Mouse (Mus musculus): ENCODE data around the gene Aurkaip1.

The Aurkaip1 gene

GRCm38 (mm10) chr4:155829866-155830265 is 1.2 kb upstream of the Aurkaip1 start:
- DNase-seq (ENCODE audit: extremely low spot score), result no peak

DNA sequence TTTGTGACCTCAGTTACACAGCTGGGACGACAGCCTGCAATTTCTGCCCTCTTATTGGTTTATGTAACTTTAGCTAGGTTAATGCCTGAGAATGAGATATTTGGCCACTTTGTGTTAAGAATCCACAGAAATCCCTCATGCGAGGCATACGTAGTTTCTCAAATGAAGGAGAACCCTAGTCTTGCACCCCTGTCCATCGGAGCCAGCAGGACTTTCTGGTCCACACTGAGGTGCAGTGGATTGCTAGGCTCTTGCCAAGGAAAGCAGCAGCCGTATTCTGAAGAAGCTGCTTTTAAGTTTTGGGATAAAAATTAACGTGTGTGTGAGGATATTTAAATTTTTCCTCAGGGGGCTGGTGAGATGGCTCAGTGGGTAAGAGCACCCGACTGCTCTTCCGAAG is 476 bp upstream of the Aurkaip1 start:
- DNase-seq (ENCODE audit: extremely low spot score), result no peak

- DNase-seq (ENCODE audit: extremely low spot score), result no peak
These were observed 759 bp downstream of the Aurkaip1 start for GRCm38 (mm10) chr4:155831831-155832230.

DNA sequence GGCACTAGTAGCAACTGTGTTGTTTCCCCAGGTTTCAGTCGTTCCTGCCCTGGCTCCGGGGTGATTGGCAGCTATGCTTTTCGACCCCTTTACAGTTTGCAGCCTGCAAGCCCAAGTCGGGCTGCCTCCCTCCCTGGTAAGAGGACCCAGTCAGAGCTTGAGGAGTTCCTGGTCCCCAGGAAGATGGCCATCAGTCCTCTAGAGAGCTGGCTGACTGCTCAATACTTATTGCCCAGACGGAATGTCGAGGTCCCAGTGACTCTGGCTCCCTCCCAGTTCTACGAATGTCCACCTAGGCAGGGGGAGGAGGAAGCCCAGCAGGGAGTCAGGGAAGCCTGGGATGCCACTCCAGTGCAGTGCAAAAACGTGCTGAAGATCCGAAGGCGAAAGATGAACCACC is 1.2 kb downstream of the Aurkaip1 start:
- DNase-seq (ENCODE audit: extremely low spot score), result no peak

DNA sequence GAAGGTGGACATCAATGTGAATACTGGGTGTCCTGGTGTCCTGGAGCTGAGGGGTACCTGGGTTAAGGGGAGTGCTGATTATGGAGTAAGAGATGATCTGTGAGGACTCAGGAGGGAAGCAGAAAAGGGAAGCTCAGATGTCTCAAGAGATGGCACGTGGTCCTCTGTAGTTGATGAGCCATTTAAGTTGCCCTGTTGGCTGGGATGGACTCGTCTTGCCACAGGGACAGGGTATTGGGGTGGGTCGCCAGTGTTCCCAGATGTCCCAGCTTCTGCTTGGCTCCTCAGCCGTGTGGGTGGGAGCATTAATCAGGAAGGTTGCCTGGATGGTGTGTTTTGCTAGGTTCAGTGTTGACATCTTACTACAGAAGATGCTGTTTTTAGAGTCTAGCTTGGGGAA is 2.2 kb downstream of the Aurkaip1 start:
- no peak for DNase-seq (ENCODE audit: extremely low spot score)

DNA sequence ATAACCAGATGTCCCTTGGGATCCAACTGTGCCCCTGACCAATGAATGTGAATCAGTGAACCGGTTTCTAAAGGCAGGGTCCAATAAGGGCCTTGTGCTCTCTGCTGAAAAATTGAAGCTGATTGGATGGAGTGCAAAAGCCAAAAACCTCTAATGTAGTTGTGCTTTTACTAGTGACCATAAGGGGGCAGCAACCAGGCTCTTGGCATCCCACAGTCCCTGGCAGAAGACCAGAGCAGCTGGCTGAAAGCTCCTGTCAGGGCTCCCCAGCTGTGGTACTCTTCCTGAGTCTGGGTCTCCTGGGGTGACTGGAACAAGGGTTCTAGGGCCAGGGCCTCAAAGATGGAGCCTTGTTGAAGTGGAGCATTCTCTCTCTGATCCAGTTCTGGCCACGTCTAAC is 2.8 kb downstream of the Aurkaip1 start:
- peak; percentile 71 for DNase-seq (ENCODE audit: extremely low spot score)

GRCm38 (mm10) chr4:155837404-155838010 is 6.4 kb downstream of the Aurkaip1 start:
- DNase-seq (ENCODE audit: extremely low spot score), result no peak

DNA sequence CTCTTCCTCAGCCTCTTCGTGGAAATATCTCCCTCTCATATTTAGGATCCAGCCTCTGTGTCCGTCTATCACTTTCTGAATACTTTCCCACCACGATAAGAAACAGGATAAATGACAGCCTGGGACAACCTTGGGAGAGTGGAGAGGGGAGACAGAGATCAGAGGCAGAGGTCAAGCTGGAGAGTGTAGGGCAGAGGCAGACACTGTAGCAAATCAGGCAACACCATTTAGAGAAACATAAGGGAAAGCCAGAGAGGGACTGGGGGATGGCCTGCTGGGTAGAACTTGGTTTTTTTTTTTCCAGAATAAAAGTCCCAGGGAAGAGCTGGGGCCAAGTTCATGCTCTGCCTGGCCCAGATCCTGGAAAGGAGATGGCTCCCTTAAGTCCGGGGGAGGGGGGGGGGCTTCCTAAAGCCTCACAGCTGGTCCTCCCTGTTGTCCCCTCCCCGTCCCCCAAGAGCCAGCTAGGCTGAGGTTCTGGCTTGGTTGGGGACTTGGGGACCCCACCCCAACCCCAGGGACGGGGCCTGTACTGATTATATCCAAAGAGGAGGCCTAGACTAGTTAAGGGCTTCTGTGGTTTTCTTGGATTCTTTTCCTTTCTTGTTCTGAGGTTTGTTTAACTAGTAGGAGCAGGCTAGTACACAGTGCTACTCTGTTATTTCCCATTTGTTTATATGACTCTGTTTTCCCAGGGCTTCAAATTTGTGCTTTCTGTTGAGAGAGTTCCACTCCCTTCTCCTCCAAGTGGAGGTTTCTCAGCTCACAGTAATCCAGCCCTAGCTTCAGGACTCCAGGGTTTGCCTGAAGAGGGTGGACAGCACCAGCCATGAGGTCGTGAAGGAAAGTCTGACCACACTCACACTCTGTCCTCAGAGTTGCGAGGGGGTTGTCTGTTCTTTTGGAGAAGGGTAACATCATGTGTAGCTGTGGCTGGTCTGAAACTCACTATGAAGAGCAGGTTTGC is 7.4 kb downstream of the Aurkaip1 start:
- no peak for DNase-seq (ENCODE audit: extremely low spot score)

GRCm38 (mm10) chr4:155839483-155839910 is 8.4 kb downstream of the Aurkaip1 start, which contains the start of gene Mxra8:
Gene Mxra8, plus strand, starts transcription at chr4:155839680.
- peak; percentile 91 for DNase-seq (ENCODE audit: extremely low spot score)

GRCm38 (mm10) chr4:155840076-155841002 is 9.3 kb downstream of the Aurkaip1 start:
- DNase-seq (ENCODE audit: extremely low spot score), result no peak

DNA sequence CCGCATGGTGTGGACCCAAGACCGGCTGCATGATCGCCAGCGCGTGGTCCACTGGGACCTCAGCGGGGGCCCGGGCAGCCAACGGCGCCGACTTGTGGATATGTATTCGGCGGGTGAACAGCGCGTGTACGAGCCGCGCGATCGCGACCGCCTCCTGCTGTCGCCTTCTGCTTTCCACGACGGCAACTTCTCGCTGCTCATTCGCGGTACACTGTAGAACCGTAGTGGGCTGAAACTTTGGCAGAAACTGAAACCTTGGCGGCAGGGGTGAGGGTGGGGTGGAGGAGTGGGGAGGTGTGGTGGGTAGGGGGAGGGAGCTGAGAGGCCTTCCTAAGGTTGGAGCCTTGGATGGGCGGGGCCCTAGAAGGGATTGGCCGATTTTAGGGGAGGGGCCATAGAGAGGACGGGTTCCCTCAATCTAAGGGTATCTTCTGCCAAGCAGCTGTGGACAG is 10.0 kb downstream of the Aurkaip1 start:
- peak; percentile 69 for DNase-seq (ENCODE audit: extremely low spot score)

DNA sequence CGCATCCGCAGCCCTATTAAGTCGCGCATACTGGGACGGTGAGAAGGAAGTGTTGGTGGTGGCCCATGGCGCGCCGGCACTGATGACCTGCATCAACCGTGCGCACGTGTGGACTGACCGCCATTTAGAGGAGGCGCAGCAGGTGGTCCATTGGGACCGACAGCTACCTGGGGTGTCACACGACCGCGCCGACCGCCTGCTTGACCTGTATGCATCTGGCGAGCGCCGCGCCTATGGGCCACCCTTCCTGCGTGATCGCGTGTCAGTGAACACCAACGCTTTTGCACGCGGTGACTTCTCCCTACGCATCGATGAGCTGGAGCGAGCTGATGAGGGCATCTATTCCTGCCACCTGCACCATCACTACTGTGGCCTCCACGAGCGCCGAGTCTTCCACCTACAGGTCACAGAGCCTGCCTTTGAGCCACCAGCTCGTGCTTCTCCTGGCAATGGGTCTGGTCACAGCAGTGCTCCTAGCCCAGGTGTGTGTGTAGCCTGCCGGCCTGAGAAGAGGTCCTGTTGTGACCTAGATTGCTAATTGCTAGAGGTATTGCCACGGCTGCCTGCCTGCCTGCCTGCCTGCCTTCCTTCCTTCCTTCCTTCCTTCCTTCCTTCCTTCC is 10.7 kb downstream of the Aurkaip1 start:
- DNase-seq (ENCODE audit: extremely low spot score), result no peak

DNA sequence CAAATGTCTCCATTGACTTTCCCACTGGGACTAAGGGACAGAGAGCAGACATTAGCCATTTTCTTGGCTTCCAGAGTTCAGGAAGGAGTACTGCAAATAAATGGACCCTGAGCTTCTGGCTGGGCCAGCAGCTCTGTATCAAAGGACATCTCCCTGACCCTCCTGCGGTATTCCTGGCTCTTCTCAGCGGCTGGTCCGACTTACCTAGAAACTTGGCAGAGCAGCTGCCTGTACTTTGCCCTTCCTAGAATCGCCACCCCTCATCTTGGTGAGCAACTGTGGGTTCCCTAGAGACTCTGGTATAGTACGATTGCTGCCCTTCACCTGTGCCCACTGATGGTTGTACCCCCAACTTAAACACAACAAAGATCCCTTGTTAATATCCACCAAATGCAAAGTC is 12.2 kb downstream of the Aurkaip1 start:
- DNase-seq (ENCODE audit: extremely low spot score), result no peak

DNA sequence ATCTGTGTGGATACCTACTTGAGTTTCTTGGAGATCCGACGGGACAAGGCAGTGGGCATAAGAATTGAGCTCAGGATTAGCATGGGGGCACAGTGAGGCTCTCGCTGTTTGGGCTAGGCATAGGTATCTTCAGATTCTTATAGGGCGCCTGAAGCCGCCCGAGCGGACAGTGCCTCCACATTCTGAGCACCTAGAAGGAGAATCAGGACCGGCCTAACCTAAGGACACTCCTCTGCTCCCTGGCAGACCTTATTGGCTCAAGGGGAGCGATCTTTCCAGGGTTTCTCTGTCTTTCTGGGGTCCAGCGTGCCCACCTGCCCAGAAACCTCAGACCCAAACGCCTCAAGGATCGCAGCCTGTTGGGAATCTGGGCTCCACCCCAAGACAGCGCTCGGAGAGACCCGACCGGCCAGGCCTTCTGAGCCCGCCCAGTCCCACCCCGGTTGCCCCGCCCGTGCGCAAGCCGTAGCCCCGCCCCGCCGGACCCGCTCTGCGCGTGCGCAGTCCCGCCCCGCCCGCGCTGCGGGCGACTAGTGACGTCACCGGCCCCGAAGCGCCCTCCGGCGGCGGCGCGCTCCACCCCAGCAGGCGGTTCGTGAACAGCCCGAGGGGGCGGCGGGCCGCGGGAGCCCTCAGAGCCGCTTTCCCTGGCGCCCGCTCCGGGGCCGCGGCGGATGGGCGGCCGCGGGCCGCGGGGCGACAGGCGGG is 16.0 kb downstream of the Aurkaip1 start, which contains the start of gene Dvl1:
Gene Dvl1 (plus strand): TSS at position 532 of the 708 bp plus-strand sequence.
- DNase-seq (ENCODE audit: extremely low spot score), result peak; percentile 96

- peak; percentile 45 for DNase-seq (ENCODE audit: extremely low spot score)
These were observed 16.7 kb downstream of the Aurkaip1 start for GRCm38 (mm10) chr4:155847591-155848352.

DNA sequence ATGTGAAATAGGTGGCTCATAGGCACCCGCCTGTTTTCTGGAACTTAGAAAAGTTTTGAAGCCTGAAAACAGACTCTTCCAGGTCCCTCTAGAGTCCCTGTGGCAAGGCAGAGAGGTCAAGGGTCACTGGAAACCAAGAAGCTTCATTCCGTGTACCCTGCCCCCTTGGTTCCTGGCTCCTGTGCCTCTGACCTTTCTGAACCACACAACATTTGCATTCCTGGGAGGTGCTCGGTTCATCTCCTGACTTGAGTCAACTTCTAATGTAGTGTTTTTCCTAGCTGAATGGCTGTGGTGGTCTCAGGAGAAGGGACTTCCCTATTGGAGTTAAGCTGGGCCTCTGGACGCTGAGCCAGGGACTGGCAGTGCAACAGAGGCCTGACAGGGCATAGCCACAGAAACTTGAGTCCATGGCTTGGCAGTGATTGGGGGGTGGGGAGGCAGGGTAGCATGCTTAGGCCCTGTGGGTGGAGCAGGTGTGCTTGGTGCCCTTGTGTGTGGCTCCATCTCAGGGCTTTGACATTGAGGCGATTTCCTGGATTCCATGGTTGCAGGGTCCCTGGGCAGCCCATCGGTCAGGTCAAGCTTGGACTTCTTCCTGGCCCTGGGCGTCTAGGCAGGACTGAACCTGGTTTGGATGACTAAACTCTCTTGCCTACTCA is 17.5 kb downstream of the Aurkaip1 start:
- DNase-seq (ENCODE audit: extremely low spot score), result no peak

DNA sequence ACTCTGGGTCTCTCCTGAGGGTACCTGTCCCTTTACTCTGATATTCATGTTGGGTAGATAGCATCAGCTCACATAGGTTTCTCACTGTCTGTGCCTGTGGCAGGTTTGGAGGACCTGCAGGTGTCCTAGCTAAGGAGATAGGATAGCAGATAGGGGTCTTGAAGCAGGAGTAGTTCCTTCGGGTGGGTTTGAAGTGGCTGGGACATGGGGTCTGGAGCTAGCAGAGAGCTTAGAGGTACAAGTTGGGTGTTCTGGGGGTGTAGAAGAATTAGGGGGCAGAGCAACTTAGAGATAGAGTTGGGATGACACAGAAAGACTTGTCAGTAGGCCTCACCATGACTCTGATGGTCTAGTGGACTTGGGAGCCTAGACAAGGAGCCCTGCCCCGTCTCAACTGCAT is 18.3 kb downstream of the Aurkaip1 start:
- DNase-seq (ENCODE audit: extremely low spot score), result no peak

- no peak for DNase-seq (ENCODE audit: extremely low spot score)
These were observed 18.9 kb downstream of the Aurkaip1 start for GRCm38 (mm10) chr4:155849792-155850451.

GRCm38 (mm10) chr4:155851368-155851767 is 20.3 kb downstream of the Aurkaip1 start:
- DNase-seq (ENCODE audit: extremely low spot score), result no peak

All from embryo, embryonic 9.5 days (tissue).